Mouse (Mus musculus): ENCODE measurements at regions not wholly inside any gene's neighbourhood (a gene's known extent, or its start where the extent isn't known, plus 50 kb on each side); places are given as distances from the start of the nearest gene placed in this dataset.

DNA sequence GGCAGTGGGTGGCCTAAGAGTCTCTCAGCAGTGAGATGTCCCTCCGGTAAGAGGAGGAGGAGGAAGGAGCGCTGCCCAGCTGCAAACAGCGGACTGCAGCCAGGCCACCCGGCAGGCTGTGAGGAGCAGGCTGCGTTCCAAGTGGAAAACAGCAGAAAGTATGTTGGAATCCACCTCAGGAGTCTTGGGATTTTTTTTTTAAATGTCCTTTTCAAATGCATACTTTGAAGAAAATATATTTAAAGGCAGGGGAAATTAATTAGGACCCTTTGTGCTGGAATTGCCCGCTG lies 54.3 kb upstream of the Coro2b start:
- TF ChIP-seq SRF (IDR thresholded peaks at IDR 0.05; ENCODE audit: control insufficient read depth, insufficient read length, low read depth) = no peak
- TF ChIP-seq MAX (IDR thresholded peaks at IDR 0.05; ENCODE audit: low read depth) = no peak
- no peak for TF ChIP-seq POLR2A (IDR thresholded peaks at IDR 0.05; ENCODE audit: insufficient read length, low read depth)

Data from myocyte (in vitro differentiated cells).